Mouse (Mus musculus): ENCODE measurements around the gene Prdx5.

The Prdx5 gene

DNA sequence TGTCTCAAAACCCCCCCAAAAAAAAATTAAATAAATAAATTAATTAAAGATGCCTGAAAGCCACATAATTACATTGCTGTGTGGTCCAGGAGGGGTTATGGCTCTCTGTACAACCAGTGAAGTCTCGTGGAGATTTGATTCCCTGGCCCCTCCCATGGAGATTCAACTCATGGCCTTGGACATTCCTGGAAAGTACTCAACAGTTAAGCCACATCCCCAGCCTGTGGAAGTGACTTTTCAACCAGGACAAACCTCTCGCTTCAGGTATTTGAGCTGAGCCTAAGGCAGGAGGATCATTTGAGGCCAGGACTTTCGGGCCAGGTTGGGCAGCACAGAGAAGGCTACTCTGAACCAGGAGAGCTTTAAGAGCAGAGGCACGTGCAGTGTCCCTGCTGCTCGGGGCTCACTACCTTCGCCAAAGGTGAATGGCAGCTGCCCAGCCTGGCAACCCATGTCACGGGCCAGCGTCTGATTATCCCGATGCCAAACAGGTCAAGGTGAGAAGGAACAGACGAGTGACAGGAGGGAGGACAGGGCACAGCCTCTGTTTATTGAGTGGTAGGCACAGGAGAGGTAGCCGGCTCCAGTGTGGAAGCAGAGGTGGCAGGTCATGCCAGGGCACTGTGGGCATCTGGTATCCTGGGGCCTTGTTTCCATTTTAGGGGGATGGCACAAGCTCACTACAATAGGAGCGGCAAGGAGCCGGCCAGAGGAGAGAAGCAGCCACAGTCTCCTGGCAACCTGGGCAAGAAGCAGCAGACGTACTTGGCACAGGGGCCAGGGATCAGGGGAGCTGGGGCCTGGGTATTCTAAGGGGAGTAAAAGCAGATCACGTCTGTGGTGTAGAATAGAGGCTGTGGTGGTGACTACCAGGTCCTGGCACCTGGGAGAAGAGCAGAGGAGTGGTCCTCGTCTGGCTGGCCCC is 27.9 kb upstream of the Prdx5 start:
- no peak for DNase-seq (ENCODE audit: low spot score)

GRCm38 (mm10) chr19:6936299-6936698 is 26.4 kb upstream of the Prdx5 start:
- no peak for DNase-seq (ENCODE audit: low spot score)

GRCm38 (mm10) chr19:6934195-6934977 is 24.5 kb upstream of the Prdx5 start, which contains the start of gene Kcnk4:
Kcnk4 (minus strand) TSS chr19:6934515.
- DNase-seq (ENCODE audit: low spot score): no peak

DNA sequence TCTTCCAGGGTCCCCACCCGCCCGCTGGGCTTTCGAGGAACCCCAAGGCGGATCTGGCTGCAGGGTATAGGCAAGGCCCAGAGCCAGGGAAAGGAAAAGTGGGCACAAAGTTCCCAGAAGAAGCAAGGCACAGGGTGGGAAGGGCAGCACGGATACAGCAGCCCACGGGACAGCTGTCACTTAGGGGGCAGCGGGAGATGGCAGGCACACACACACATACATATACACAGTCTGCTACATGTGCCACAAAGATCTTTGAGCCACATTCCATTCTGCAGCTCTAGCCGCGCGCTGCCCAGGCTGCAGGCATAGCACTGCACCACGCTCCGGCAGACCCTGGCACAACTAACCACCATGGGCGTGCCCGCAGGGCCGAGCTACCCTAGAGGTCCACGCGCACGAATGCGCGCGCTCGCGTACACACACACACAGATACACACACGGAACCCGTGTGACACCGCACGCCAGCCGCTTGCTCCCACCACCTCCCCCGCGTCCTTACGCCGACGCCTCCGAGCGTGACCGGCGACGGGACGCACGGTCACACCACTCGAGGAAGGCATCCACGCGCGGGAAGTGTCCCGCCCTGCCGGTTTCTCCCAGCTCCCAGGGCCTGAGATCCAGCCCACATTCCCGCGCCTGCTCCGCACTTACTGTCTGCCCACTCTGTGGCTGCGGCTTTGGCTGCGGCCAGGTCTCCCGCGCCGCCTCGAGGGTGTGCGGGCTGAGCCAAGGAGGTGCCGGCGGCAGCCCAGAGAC is 23.7 kb upstream of the Prdx5 start:
- DNase-seq (ENCODE audit: low spot score): no peak

DNA sequence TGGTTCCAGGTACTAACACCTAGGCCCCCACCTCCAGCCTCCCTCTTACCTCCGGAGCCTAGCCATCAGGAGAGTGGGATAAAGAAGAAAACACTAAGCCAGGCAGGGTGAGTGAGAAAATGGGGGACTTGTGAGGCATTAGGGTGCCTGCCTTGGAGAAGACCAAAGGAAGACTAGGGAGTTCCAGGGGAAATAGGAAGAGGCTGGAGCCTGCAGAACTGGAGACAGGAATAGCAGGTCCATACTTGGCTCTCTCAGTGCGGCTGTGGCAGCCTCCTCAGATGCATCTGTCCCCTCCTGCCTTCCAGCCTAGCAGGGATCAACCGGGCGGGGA is 23.2 kb upstream of the Prdx5 start:
- no peak for DNase-seq (ENCODE audit: low spot score)

DNA sequence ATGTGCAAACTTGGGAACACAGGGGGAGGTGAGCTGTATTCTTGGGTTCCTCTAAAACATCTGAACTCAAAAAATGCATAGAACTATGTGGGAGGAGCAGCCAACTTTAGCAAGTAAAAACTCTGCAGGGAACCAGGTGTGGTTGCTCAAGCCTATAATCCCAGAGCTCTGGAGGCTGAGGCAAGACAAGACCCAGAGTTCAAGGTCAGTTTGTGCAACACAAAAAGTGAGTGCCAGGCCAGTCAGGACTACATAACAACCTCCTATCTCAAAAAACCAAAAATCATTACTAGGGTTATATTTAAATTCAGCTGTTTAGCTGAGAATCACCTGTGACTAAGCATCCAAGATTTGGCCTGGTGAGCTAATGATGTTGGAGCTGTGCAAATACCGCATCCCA is 22.1 kb upstream of the Prdx5 start:
- DNase-seq (ENCODE audit: low spot score): no peak

- DNase-seq (ENCODE audit: low spot score): no peak
Measured at GRCm38 (mm10) chr19:6931002-6931401, 21.1 kb upstream of the Prdx5 start.

GRCm38 (mm10) chr19:6928080-6928479 is 18.2 kb upstream of the Prdx5 start:
- DNase-seq (ENCODE audit: low spot score): no peak

GRCm38 (mm10) chr19:6926559-6927255 is 16.8 kb upstream of the Prdx5 start:
- no peak for DNase-seq (ENCODE audit: low spot score)

- DNase-seq (ENCODE audit: low spot score): no peak
Measured at GRCm38 (mm10) chr19:6925611-6926329, 15.9 kb upstream of the Prdx5 start.

- no peak for DNase-seq (ENCODE audit: low spot score)
Measured at GRCm38 (mm10) chr19:6925307-6925573, 15.3 kb upstream of the Prdx5 start, which contains the start of gene Catsperz. Catsperz (minus strand) TSS chr19:6925380.

DNA sequence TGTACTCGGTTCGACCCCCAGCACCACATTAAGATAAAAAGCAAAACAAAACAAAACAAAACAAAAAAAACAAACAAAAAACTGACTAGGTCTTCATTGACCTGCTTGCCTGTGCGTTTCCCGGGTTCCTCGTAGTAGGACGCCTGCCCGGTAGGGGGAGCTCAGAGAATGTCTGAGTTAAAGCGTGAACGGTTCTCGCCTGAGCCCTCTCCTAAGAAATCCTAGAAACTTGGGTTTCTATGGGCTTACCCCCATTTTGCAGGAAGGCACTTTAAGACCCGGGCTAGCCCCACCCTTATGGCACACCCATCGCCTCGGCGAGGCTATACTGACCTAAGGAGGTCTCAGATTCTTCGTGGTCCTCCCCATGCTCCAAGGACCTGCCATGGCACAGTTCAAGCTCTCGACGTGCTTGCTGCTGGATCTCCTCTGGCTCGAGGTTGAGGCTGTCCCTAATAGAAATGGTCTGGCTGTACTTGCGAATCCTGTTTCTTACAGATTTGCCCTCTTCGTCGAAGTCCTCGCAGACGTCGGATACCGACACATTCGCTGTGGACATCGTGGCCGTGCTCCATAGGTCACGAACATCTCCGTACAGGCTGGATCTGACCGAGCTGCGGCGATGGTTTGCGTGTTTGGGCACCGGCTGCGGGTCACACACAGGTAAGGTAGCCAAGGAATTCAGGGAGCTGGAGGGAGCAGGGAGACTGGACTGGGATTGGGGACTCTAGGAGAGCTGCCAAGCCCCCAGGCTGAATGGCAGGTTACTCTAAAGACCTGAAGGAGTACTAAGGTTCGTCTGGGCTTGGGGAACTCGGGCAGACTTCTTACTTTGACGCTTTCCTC is 14.8 kb upstream of the Prdx5 start:
- DNase-seq (ENCODE audit: low spot score): peak; percentile 83

DNA sequence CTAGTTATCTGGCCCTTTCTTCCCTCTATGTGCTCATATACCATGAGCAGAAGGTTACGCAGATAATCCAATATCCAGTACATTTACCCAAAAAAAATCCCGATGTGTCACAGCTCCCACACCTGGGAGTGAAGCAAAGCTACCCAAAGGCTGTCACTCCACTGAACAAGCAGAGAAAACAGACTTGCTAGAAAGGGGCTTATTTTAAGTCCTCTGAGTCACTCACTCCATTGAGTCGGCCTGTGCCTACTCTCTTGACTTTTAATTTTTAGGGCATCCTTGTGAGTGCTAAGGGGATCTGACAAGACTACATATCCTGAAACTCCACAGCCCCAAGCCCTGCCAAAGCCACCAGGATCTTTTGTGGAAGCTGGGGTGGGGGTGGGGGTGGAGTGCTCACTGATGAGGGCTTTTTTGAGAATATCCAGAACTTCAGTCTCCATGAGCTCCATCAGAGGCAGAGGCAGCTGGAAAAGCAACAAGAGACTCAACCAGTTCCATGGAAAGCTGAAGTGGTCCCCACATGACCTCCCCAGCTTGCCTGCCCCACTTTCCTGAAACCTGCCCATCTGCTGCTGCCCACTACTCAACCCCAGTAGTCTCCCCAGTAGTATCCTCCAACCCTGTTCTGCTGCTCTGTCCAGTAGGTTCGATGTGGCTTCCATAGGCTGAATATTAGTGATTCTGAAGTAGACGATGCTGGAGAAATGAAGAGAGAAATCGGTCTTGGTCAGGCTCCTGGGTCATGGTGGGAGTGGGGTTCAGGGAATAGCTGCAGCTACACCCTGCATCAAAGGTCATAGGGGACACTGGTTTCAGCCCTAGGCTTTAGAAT is 13.2 kb upstream of the Prdx5 start:
- no peak for DNase-seq (ENCODE audit: low spot score)

DNA sequence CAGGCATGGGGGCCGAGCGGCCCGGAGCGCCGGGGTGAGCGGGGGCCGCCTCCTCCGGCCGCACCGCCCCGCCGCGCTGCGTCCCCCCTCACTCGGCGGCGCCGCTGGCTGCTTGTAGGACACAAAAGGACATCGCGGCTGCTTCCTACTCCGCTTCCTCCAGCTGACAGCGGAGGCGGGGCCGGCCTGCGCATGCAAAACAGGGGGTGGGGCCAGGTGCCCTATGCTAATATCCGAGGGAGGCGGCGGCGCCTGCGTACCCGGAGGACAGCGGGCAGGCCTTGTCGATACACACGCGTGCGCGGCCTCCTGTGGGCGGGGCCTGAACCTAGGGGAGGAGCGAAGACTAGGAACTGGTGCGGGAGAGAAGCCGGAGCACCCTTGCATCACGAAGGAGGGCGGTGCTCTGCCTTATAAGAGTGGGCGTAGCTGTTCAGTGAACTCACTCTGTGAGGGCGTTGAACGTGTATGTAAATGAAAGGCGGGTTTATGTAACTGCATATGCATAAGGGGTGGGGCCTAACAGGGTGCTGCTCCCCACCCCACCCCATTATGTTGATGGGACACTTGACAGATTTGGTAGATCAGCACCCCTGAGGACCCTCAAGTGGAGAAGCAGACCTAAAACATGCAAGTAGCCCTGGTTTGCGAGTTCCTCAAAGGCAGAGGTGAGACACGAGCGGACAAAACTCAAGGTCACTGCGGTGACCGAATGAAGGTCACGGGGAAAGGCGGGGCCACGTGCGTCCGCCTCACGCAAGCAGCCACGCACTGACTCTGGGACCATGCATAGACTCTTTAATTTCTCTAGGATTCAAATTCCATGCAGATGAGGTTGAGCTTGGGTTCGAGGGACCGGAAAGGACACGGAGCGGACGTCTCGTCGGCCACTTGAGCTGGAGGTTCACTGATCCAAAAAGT is 12.0 kb upstream of the Prdx5 start, which contains the start of gene Esrra:
Gene Esrra, minus strand, starts transcription at position 167 of the 921 bp plus-strand sequence.
- peak; percentile 100 for DNase-seq (ENCODE audit: low spot score)

DNA sequence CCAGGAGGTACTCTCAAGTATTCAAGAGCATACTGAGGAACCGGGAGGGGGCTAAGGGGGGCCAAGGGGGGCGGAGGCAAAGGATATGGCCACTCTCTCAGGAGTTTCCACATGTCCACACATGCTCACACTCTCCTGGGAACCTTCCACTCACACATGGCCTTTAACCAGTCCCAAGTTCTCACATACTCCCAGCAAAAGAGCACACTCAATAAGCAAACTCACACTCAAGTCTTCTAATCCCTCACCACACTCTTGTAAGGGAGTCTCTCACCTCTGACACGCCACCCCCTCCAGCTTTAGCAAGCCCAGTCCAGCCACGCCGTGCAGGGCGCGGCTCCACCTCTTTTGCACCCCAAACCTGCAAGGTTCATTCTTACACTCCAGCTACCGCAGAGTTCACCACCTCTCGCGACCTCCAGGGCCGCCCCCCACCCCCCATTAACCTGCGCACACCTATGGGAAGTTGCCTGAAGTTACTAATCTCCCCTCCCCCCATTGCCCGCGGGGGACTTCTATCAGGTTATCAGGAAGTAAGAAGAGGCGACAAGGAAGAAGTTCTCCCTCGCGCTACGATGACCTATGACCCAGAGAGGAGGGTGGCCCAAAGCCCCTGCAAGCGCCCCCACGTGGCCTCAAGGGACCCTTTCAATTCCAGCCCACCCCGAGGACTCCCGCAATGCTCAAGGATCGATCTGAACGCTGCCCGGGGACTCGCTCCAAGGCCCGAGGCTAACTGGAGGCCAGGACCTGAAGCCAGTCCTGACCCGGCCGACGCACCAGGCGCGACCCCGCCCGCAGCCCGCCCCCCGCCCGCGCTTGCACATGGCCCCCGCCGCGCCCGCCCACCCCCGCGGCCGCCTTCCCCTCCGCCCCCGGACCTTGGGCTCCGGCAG is 11.1 kb upstream of the Prdx5 start:
- peak; percentile 74 for DNase-seq (ENCODE audit: low spot score)

GRCm38 (mm10) chr19:6919876-6920740 is 10.2 kb upstream of the Prdx5 start:
- peak; percentile 92 for DNase-seq (ENCODE audit: low spot score)
